Comparison of ENCODE assay signal across 1 mouse cellular context in the genomic region with DNA sequence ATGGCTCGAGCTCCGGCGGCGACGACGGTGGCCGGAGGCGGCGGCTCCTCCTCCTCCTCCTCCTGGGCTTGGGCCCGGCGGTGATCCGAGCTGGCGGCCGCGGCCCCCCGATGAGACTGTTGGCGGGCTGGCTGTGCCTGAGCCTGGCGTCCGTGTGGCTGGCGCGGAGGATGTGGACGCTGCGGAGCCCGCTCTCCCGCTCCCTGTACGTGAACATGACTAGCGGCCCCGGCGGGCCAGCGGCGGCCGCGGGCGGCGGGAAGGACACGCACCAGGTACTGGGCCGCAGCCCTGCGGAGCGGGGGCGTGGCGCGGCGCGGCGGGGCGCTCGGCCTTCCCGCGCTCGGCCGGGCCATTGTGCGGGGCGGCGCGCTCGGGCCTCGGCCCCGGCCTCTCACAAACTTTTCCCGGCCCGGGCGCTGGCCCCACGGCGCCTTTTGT.
TF ChIP-seq lines count a peak whose summit lies in the region.

No protein-coding gene starts in this region.

TF ChIP-seq in MEL, 35 proteins besides CTCF, POLR2A, EP300 and RAD21 (continued from another document):
- TF ChIP-seq NELFE (IDR thresholded peaks at IDR 0.05; ENCODE audit: low read depth, low read length) = no peak
- no peak for TF ChIP-seq MAZ (IDR thresholded peaks at IDR 0.05; ENCODE audit: low read depth, low read length)
- TF ChIP-seq ELF1 (IDR thresholded peaks at IDR 0.05; ENCODE audit: low read depth, low read length) = no peak
- TF ChIP-seq KAT2A (conservative IDR thresholded peaks at IDR 0.05; ENCODE audit: low read depth, low read length) = no peak
